Mouse (Mus musculus): Measurements from ENCODE around the gene Xpo6. TPM values are rescaled to one million over a fixed set of nuclear protein-coding genes. Genes with fewer than 3 reads are reported as not detected.
A peak's percentile ranks its signal among the peaks of the same experiment; 100 is the strongest.

Gene Xpo6
- polyA plus RNA-seq, 1 experiment from 2014 or later, result 27.6 TPM

DNA sequence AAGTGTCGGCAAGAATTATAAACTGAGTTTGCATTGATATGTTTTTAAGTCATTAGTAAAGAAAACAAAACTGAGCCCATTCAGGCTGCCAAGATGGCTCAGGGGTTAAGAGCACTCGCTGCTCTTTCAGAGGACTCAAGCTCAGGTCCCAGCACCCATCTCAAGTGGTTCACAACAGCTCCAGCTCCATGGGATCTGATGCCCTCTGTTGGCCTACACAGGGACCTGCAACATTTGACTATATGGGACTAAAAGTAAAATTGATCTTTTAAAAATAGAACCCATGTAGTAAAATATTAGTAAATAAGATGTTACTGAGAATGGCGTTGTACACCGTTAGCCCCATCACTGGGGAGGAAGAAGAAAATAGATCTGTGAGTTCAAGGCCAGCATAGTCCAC is 130.0 kb downstream of the Xpo6 start:
- no peak for ATAC-seq (replicated peaks; ENCODE audit: extremely low read depth, insufficient read depth, low FRiP score)
- H3K36me3 ChIP-seq (ENCODE audit: control insufficient read depth, insufficient read depth), result no peaks in the 10 kb centered on the region
- peaks cover 10% of the 10 kb centered on the region for H3K4me1 ChIP-seq (ENCODE audit: control insufficient read depth, insufficient read depth, low read length)
- H3K4me3 ChIP-seq (ENCODE audit: low read length), result no peak overlapping the region
- H3K9ac ChIP-seq (ENCODE audit: low read length), result no peak overlapping the region
- H3K9me3 ChIP-seq (replicated peaks; ENCODE audit: control insufficient read depth, low read length), result no peaks in the 10 kb centered on the region
- H3K4me2 ChIP-seq (ENCODE audit: low read depth, low read length), result no peak overlapping the region
- no peak overlapping the region for H3K27ac ChIP-seq (ENCODE audit: low read length)
- H3K27me3 ChIP-seq (ENCODE audit: control insufficient read depth, insufficient read depth, low read length), result no peaks in the 10 kb centered on the region
- WGBS, result 92% methylated on average over 4 of the region's 4 CpGs

DNA sequence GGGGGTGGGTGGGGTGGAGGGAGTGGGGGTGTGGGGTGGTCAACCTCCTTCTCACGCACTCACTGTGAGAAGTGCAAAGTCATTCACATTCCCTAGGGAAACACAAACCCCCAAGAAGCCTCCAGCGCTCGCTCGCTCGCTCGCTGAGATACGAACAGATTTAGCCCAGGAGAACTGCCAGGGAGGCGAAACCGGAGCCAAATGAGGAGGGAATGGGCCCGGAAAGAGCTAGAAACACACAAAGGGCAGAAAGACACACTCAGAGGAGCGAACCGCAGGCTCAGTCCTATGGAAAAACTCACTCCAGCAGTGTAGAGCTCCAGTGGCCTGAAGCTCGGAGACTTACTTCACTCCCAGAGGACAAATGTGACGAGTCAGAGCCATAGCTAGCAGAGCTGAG is 133.5 kb downstream of the Xpo6 start:
- no peak; the same call in 1 of the 2 replicates for ATAC-seq (replicated peaks; ENCODE audit: extremely low read depth, insufficient read depth, low FRiP score)
- peak overlapping the region; percentile 27; the same call in 1 of the 2 replicates for H3K9ac ChIP-seq (ENCODE audit: low read length)
- H3K27me3 ChIP-seq (ENCODE audit: control insufficient read depth, insufficient read depth, low read length), result no peaks in the 10 kb centered on the region
- no peaks in the 10 kb centered on the region for H3K36me3 ChIP-seq (ENCODE audit: control insufficient read depth, insufficient read depth)
- H3K9me3 ChIP-seq (replicated peaks; ENCODE audit: control insufficient read depth, low read length), result no peaks in the 10 kb centered on the region
- peak overlapping the region; percentile 18; the same call in 1 of the 2 replicates for H3K4me2 ChIP-seq (ENCODE audit: low read depth, low read length)
- 32% methylated on average over 14 of the region's 14 CpGs for WGBS
- H3K27ac ChIP-seq (ENCODE audit: low read length), result no peak overlapping the region
- H3K4me1 ChIP-seq (ENCODE audit: control insufficient read depth, insufficient read depth, low read length), result peaks cover 10% of the 10 kb centered on the region
- H3K4me3 ChIP-seq (ENCODE audit: low read length), result no peak overlapping the region

DNA sequence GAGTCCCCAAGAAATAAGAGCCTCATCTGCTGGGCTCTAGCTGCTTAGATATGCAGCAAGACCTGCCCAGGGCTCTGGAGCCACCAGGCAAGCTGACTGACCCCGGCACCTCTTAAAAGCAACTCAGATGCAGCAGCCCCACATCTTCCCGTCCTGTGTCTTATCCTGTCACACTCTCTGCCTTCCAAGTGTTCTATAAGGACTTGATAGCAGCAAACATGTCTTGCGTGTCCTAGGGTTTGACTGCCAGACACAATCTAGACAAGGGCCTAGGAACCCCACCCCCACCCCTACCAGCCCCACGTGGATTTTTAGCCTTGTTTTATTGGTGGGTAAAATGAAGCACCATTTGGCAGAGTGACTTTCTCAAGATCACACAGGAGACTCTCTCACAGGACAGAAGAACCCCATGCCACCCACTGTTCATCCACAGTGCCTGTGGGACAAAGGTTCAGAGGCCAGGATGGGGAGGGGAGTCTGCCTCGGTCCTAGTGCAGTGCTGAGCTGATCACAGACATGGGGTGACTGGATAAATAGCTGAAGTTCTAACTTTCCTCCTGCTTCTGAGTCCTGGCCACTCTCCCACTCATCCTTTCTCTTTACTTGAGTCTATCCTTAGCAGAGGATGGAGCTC is 134.9 kb downstream of the Xpo6 start:
- WGBS, result 46% methylated on average over 5 of the region's 5 CpGs
- no peaks in the 10 kb centered on the region for H3K9me3 ChIP-seq (replicated peaks; ENCODE audit: control insufficient read depth, low read length)

DNA sequence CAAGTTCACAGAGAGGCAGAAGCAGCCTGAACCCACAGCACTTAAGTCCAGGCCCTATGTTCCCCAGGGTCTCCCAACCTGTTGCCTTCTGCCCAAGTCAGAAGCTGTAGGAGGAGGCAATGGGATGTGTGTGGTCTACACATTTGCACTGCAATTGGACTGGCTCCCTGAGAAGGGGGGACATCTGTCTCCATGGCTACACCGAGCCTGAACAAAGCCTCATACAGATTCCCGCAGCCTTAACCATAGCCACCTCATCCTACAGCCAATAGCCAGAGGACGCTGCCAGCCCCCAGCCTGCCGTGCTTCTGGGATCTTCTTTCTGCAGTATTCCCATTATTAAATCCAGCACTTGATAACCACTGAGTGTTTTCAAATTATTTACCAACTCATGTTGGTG is 138.1 kb downstream of the Xpo6 start:
- 80% methylated on average over 4 of the region's 4 CpGs for WGBS

More for the DNA sequence above, 134.9 kb downstream of the Xpo6 start:
- Histone ChIP-seq H3K9ac (ENCODE audit: low read length) (no peak overlapping the region), H3K27me3 (ENCODE audit: control insufficient read depth, insufficient read depth, low read length) (no peaks in the 10 kb centered on the region), H3K4me2 (ENCODE audit: low read depth, low read length) (no peak overlapping the region), H3K36me3 (ENCODE audit: control insufficient read depth, insufficient read depth) (no peaks in the 10 kb centered on the region), H3K4me1 (ENCODE audit: control insufficient read depth, insufficient read depth, low read length) (peaks cover 10% of the 10 kb centered on the region), H3K27ac (ENCODE audit: low read length) (no peak overlapping the region), H3K4me3 (ENCODE audit: low read length) (no peak overlapping the region)
- ATAC-seq (replicated peaks; ENCODE audit: extremely low read depth, insufficient read depth, low FRiP score), result no peak

DNA sequence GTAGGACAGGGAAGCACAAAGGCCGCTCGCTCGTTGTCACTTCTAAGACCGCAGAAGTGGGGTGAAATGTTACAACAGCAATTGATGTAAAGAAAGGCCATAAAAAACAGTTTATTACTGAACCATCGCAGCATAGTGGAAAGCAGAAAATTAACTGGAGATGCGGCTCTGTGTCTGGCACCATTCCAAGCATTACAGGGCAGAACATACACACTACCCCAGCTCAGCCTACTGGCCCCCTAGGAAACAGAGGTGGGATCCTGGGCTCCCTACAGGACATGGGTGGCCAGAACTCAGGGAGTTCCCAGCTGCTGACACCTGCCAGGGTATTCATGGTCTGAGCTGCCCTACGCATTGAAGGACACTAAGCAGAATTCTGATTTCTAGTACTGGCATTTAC is 141.4 kb downstream of the Xpo6 start:
- peak overlapping the region; percentile 38; the same call in 1 of the 2 replicates for H3K9ac ChIP-seq (ENCODE audit: low read length)
- H3K36me3 ChIP-seq (ENCODE audit: control insufficient read depth, insufficient read depth), result no peaks in the 10 kb centered on the region
- WGBS, result 51% methylated on average over 7 of the region's 7 CpGs
- no peak overlapping the region for H3K4me2 ChIP-seq (ENCODE audit: low read depth, low read length)
- no peak for ATAC-seq (replicated peaks; ENCODE audit: extremely low read depth, insufficient read depth, low FRiP score)
- no peaks in the 10 kb centered on the region for H3K9me3 ChIP-seq (replicated peaks; ENCODE audit: control insufficient read depth, low read length)
- no peak overlapping the region for H3K4me3 ChIP-seq (ENCODE audit: low read length)
- no peaks in the 10 kb centered on the region for H3K27me3 ChIP-seq (ENCODE audit: control insufficient read depth, insufficient read depth, low read length)
- no peak overlapping the region for H3K27ac ChIP-seq (ENCODE audit: low read length)
- peaks cover 12% of the 10 kb centered on the region for H3K4me1 ChIP-seq (ENCODE audit: control insufficient read depth, insufficient read depth, low read length)

More for the DNA sequence above, 138.1 kb downstream of the Xpo6 start:
- H3K4me2 ChIP-seq (ENCODE audit: low read depth, low read length), result no peak overlapping the region
- no peaks in the 10 kb centered on the region for H3K27me3 ChIP-seq (ENCODE audit: control insufficient read depth, insufficient read depth, low read length)
- no peaks in the 10 kb centered on the region for H3K9me3 ChIP-seq (replicated peaks; ENCODE audit: control insufficient read depth, low read length)
- no peak for ATAC-seq (replicated peaks; ENCODE audit: extremely low read depth, insufficient read depth, low FRiP score)
- H3K4me3 ChIP-seq (ENCODE audit: low read length), result no peak overlapping the region
- H3K9ac ChIP-seq (ENCODE audit: low read length), result no peak overlapping the region
- H3K36me3 ChIP-seq (ENCODE audit: control insufficient read depth, insufficient read depth), result no peaks in the 10 kb centered on the region
- H3K4me1 ChIP-seq (ENCODE audit: control insufficient read depth, insufficient read depth, low read length), result peaks cover 16% of the 10 kb centered on the region
- no peak overlapping the region for H3K27ac ChIP-seq (ENCODE audit: low read length)

DNA sequence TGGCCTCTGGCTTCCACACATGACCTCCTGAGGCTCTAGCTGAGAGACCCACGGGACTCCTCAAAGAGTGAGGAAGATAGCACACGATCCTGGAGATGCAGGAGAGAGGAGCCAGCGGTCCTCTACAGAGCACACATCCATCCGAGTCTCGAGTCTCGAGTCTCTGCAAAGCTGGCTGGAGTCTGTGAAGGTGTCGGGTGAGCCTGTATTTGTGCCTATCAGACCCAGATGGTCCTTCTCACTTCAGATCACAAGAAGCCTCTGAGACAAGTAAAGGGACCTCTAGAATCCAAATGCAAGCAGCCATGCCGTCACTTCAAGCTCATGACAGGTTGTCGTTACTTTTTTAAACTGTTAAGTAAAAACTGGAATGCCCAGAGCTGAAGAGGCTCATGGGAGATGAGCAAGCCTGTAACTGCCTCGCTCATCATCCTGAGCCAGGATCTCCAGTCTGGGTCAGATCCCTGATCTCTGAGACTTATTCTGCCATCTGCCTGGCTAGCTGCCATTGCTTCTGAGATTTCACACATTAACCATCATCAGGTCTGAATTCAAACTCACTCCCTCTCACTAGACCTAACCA is 142.9 kb downstream of the Xpo6 start:
- ATAC-seq (replicated peaks; ENCODE audit: extremely low read depth, insufficient read depth, low FRiP score), result no peak
- WGBS, result 42% methylated on average over 10 of the region's 10 CpGs

DNA sequence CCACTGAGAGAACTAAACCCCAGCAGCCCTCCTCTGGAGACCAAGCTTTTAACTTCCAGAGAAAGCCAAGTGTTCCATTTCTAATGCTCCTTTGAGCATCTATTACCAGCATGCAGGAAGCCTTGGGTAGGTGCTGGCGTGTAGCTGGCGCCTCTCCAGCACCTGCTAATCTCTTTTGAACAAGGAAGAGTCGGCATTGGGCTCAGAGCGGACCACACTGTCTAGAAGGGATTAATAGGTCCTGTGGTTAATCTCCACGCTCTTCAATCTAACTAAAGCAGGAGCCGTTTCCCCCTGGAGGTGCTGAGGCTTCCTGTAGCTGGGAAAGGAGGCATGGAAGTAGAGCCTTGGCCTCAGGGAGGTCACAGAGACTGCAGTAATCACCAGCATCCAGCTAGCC is 145.7 kb downstream of the Xpo6 start:
- H3K4me3 ChIP-seq (ENCODE audit: low read length), result no peak overlapping the region
- no peak for ATAC-seq (replicated peaks; ENCODE audit: extremely low read depth, insufficient read depth, low FRiP score)
- H3K4me1 ChIP-seq (ENCODE audit: control insufficient read depth, insufficient read depth, low read length), result peaks cover 18% of the 10 kb centered on the region
- no peaks in the 10 kb centered on the region for H3K36me3 ChIP-seq (ENCODE audit: control insufficient read depth, insufficient read depth)
- H3K9me3 ChIP-seq (replicated peaks; ENCODE audit: control insufficient read depth, low read length), result no peaks in the 10 kb centered on the region
- WGBS, result 46% methylated on average over 6 of the region's 6 CpGs
- no peak overlapping the region for H3K27ac ChIP-seq (ENCODE audit: low read length)
- no peak overlapping the region for H3K4me2 ChIP-seq (ENCODE audit: low read depth, low read length)
- H3K27me3 ChIP-seq (ENCODE audit: control insufficient read depth, insufficient read depth, low read length), result no peaks in the 10 kb centered on the region
- no peak overlapping the region for H3K9ac ChIP-seq (ENCODE audit: low read length)

More for the DNA sequence above, 142.9 kb downstream of the Xpo6 start:
- Histone ChIP-seq H3K4me3 (ENCODE audit: low read length) (no peak overlapping the region), H3K4me1 (ENCODE audit: control insufficient read depth, insufficient read depth, low read length) (peaks cover 16% of the 10 kb centered on the region), H3K27me3 (ENCODE audit: control insufficient read depth, insufficient read depth, low read length) (no peaks in the 10 kb centered on the region), H3K36me3 (ENCODE audit: control insufficient read depth, insufficient read depth) (no peaks in the 10 kb centered on the region), H3K9me3 (replicated peaks; ENCODE audit: control insufficient read depth, low read length) (no peaks in the 10 kb centered on the region), H3K27ac (ENCODE audit: low read length) (no peak overlapping the region), H3K9ac (ENCODE audit: low read length) (no peak overlapping the region), H3K4me2 (ENCODE audit: low read depth, low read length) (no peak overlapping the region)

DNA sequence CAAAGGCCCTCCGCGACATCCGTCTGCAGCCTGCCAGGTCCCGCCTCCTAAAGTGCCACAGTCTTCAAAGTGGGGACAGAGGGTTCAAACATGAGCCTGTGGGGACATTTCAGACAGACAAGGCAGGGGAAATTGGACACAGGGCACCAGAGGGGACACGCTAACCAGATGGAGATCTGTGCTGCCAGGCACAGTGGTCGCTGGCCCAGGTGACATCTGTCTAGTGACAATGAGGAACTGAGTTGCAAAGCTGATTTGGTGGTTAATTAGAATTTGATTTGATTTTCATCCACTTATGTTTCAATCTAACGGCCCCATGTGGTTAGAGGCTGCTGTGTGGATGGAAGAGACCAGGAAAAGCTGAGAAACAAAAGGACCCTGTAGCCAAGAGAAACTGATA is 146.7 kb downstream of the Xpo6 start:
- H3K27ac ChIP-seq (ENCODE audit: low read length), result no peak overlapping the region
- 79% methylated on average over 7 of the region's 7 CpGs for WGBS
- no peaks in the 10 kb centered on the region for H3K36me3 ChIP-seq (ENCODE audit: control insufficient read depth, insufficient read depth)
- H3K9ac ChIP-seq (ENCODE audit: low read length), result no peak overlapping the region
- H3K9me3 ChIP-seq (replicated peaks; ENCODE audit: control insufficient read depth, low read length), result no peaks in the 10 kb centered on the region
- ATAC-seq (replicated peaks; ENCODE audit: extremely low read depth, insufficient read depth, low FRiP score), result no peak
- H3K4me1 ChIP-seq (ENCODE audit: control insufficient read depth, insufficient read depth, low read length), result peaks cover 9% of the 10 kb centered on the region; the same call in 1 of the 2 replicates
- H3K4me3 ChIP-seq (ENCODE audit: low read length), result no peak overlapping the region
- no peaks in the 10 kb centered on the region for H3K27me3 ChIP-seq (ENCODE audit: control insufficient read depth, insufficient read depth, low read length)
- no peak overlapping the region for H3K4me2 ChIP-seq (ENCODE audit: low read depth, low read length)

DNA sequence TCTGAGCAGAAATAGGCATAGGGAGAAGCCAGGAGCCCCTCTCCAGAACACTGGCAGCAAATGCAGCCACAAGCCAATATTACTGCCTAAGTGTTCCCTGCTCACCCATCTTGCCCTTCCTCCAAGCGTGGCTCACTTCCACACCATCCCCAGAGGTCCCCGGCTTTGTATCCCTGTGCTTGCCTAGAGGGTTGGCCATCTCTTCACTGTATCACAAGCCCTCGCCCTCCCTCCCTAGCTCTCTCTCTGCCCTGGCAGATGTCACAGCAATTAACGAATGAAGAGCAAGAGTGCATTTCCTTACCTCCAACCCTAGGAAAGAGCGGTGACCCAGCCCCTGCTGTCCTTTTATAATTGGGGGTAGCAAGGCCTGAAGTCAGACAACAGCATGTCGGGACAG is 148.4 kb downstream of the Xpo6 start:
- Histone ChIP-seq H3K9ac (ENCODE audit: low read length) (no peak overlapping the region), H3K36me3 (ENCODE audit: control insufficient read depth, insufficient read depth) (no peaks in the 10 kb centered on the region), H3K27me3 (ENCODE audit: control insufficient read depth, insufficient read depth, low read length) (no peaks in the 10 kb centered on the region), H3K4me3 (ENCODE audit: low read length) (no peak overlapping the region), H3K4me2 (ENCODE audit: low read depth, low read length) (no peak overlapping the region), H3K9me3 (replicated peaks; ENCODE audit: control insufficient read depth, low read length) (no peaks in the 10 kb centered on the region), H3K27ac (ENCODE audit: low read length) (no peak overlapping the region), H3K4me1 (ENCODE audit: control insufficient read depth, insufficient read depth, low read length) (peaks cover 9% of the 10 kb centered on the region; the same call in 1 of the 2 replicates)
- ATAC-seq (replicated peaks; ENCODE audit: extremely low read depth, insufficient read depth, low FRiP score), result no peak
- WGBS, result 53% methylated on average over 6 of the region's 6 CpGs
